Mouse (Mus musculus) lung, embryonic 14.5 days (tissue): ENCODE data around the gene Ifna2. TPM values are rescaled to one million over a fixed set of nuclear protein-coding genes. Genes with fewer than 3 reads are reported as not detected.

ENCODE experiments used
- ATAC-seq: fragments of 200-750 bp; cut with Nextera tagmentation; 2 replicates; pipeline ENCODE4 v1.8.0; 2017; ENCODE audit warnings: mild to moderate bottlenecking, moderate TSS enrichment, moderate library complexity; ENCODE audit not compliant: insufficient read depth
- DNase-seq: peaks from one replicate; pipeline ENCODE4 v3.0.0-alpha.2; 2015
- H3K27ac ChIP-seq: fragments of 300-500 bp; sonication (generic); 2 replicates; pipeline ENCODE4 v1.5.1; 2014; ENCODE audit warnings: low read depth, mild to moderate bottlenecking, moderate library complexity
- H3K27me3 ChIP-seq: fragments of 300-500 bp; sonication (generic); 2 replicates; pipeline ENCODE4 v1.6.1; 2014; ENCODE audit warnings: low read length, control low read depth; ENCODE audit not compliant: insufficient read depth
- H3K36me3 ChIP-seq: fragments of 300-500 bp; sonication (generic); 2 replicates; pipeline ENCODE4 v1.6.1; 2014; ENCODE audit warnings: control low read depth; ENCODE audit not compliant: insufficient read depth
- H3K4me1 ChIP-seq: fragments of 300-500 bp; sonication (generic); 2 replicates; pipeline ENCODE4 v1.6.1; 2014; ENCODE audit warnings: antibody characterized with exemption, control low read depth; ENCODE audit not compliant: insufficient read depth
- H3K4me2 ChIP-seq: fragments of 300-500 bp; sonication (generic); 2 replicates; pipeline ENCODE4 v1.6.1; 2014; ENCODE audit warnings: mild to moderate bottlenecking
- H3K4me3 ChIP-seq: fragments of 300-500 bp; sonication (generic); 2 replicates; pipeline ENCODE4 v1.5.1; 2014; ENCODE audit warnings: low read depth, low read length
- H3K9ac ChIP-seq: fragments of 300-500 bp; sonication (generic); 2 replicates; pipeline ENCODE4 v1.6.1; 2014
- H3K9me3 ChIP-seq: fragments of 300-500 bp; sonication (generic); 2 replicates; pipeline ENCODE4 v1.6.1; 2016; ENCODE audit warnings: low read depth, low read length, control low read depth
- CTCF ChIP-seq: IDR thresholded peaks from 2 replicates; pipeline ENCODE4 v1.5.1; 2016; ENCODE audit warnings: antibody characterized with exemption, low read depth
- WGBS: fragments of 180-500 bp; shearing (Covaris S2); extraction: QIAGEN DNeasy Blood & Tissue Kit; methylation state at CpG from one replicate; pipeline ENCODE4 v1.1.7; 2014; 5-methylcytosine and 5-hydroxymethylcytosine counted together
- polyA plus RNA-seq: library from polyadenylated mRNA; unstranded; fragments of >200 nt; fragmentation: Nextera tagmentation; extraction: Ambion mirVana; gene quantifications from 2 replicates; pipeline ENCODE4 v1.2.1, GENCODE M21; 2014

Ifna2 gene
- polyA plus RNA-seq, 1 experiment from 2014 or later: not detected

- H3K27ac ChIP-seq: no peak overlapping the region
- WGBS: 22% methylated on average over 3 of the region's 3 CpGs
- no peak overlapping the region for H3K9ac ChIP-seq
- no peak overlapping the region for H3K4me2 ChIP-seq
- H3K27me3 ChIP-seq: no peaks in the 10 kb centered on the region
- TF ChIP-seq CTCF: peak; percentile 99
- H3K4me1 ChIP-seq: no peaks in the 10 kb centered on the region
- DNase-seq (peak; percentile 90), ATAC-seq (peak; percentile 89)
- no peaks in the 10 kb centered on the region for H3K9me3 ChIP-seq
- H3K36me3 ChIP-seq: no peaks in the 10 kb centered on the region
- H3K4me3 ChIP-seq: no peak overlapping the region
Observed at GRCm38 (mm10) chr4:88696237-88696884, 12.6 kb upstream of the Ifna2 start.

DNA sequence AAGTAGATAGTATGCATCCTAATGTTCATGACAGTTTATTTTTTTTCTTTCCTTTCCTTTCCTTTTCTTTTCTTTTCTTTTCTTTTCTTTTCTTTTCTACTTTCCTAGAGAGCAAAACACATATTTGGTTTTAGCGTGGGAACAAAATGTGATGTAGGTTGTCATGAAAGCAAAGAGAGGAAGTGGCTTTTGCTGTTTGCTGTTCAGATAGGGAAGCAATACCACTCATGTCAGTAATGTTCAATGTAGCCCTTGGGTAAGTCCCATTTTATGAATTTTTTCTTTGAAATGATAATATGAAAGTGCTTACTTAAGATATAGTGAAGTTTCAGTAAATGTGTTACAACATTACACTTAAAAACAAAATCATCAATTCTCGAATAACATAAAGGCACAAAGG is 9.7 kb upstream of the Ifna2 start:
- WGBS: 73% methylated on average over 2 of the region's 2 CpGs
- no peak overlapping the region for H3K4me2 ChIP-seq
- DNase-seq: no peak
- no peaks in the 10 kb centered on the region for H3K9me3 ChIP-seq
- no peak for ATAC-seq
- TF ChIP-seq CTCF: no peak
- H3K4me3 ChIP-seq: no peak overlapping the region
- no peaks in the 10 kb centered on the region for H3K27me3 ChIP-seq
- H3K4me1 ChIP-seq: no peaks in the 10 kb centered on the region
- no peak overlapping the region for H3K9ac ChIP-seq
- H3K27ac ChIP-seq: no peak overlapping the region
- no peaks in the 10 kb centered on the region for H3K36me3 ChIP-seq

DNA sequence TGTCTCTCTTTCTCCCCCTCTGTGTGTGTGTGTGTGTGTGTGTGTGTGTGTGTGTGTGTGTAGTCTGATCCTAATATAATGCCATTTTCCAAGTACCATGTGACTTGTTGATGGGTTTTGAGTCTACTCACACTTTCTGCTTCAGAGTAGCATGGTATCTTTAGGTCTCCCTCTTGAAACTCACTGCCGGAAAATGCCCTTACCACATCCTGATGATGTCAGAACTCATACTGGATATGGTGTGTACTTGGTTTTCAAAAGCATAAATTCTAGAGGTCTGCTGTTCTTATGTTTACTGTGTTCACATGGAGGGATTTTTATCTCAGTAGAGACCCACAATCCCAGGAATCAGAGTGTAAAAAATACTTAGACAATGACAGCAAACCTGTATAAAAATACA is 8.8 kb upstream of the Ifna2 start:
- Histone ChIP-seq H3K27me3 (no peaks in the 10 kb centered on the region), H3K9me3 (no peaks in the 10 kb centered on the region), H3K4me2 (no peak overlapping the region), H3K9ac (no peak overlapping the region), H3K36me3 (no peaks in the 10 kb centered on the region), H3K4me1 (no peaks in the 10 kb centered on the region), H3K27ac (no peak overlapping the region), H3K4me3 (no peak overlapping the region)
- no peak for TF ChIP-seq CTCF
- WGBS: 68% methylated on average over 1 of the region's 1 CpGs
- DNase-seq: no peak
- ATAC-seq: no peak

DNA sequence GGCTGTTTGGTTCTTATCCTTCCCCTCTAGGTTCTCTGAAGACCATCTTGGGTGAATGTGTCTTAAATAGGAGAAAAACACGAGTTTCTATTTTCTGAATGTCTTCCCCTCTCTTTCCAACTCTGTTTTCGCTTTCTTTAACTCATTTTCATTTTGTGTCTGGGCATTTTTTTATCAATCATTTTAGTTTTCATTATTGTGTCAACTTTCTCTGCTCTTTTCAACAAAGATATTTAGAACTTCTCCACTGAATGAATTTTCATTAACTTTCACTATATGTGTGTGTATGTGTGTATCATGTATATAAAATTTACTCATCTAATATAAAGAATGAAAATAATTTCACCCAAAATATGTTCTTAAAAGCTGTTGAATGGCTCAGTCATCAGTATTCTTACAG is 7.5 kb upstream of the Ifna2 start, which contains the start of gene Ifnab:
Gene Ifnab, minus strand, starts transcription at position 101 of the 400 bp plus-strand sequence.
- H3K36me3 ChIP-seq: no peaks in the 10 kb centered on the region
- H3K27ac ChIP-seq: no peak within 1 kb of the TSS
- H3K27me3 ChIP-seq: no peaks in the 10 kb centered on the region
- no peak within 1 kb of the TSS for H3K4me2 ChIP-seq
- no peak for DNase-seq
- no peaks in the 10 kb centered on the region for H3K4me1 ChIP-seq
- no peak within 1 kb of the TSS for H3K4me3 ChIP-seq
- TF ChIP-seq CTCF: no peak
- no peaks in the 10 kb centered on the region for H3K9me3 ChIP-seq
- H3K9ac ChIP-seq: no peak within 1 kb of the TSS
- ATAC-seq: no peak
- 52% methylated on average over 2 of the region's 2 CpGs for WGBS

DNA sequence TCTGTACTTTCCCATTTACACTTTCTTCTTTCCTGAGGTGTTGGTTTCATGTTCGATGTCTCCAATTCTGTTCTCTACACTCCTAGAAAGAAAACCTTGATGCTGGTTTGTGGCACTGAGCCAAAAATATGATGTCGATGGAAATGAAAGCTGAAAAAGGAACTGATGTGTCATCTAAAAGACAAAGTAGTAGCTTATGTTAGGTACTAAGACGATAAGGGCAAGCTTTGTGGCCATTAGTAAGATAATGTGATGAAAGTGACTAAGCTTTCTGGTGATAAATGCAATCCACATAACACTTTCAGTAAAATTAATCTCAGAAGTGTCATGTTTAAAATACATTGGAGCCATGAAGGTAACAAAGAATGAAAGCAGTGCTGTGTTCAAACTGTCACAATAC is 2.4 kb downstream of the Ifna2 start:
- Histone ChIP-seq H3K27me3 (no peaks in the 10 kb centered on the region), H3K9me3 (no peaks in the 10 kb centered on the region), H3K27ac (no peak overlapping the region), H3K9ac (no peak overlapping the region), H3K4me2 (no peak overlapping the region), H3K4me1 (no peaks in the 10 kb centered on the region), H3K4me3 (no peak overlapping the region), H3K36me3 (no peaks in the 10 kb centered on the region)
- ATAC-seq: no peak
- TF ChIP-seq CTCF: no peak
- 30% methylated on average over 3 of the region's 3 CpGs for WGBS
- DNase-seq: no peak

GRCm38 (mm10) chr4:88680362-88680761 is 3.4 kb downstream of the Ifna2 start:
- Histone ChIP-seq H3K4me1 (no peaks in the 10 kb centered on the region), H3K27me3 (no peaks in the 10 kb centered on the region), H3K9ac (no peak overlapping the region), H3K27ac (no peak overlapping the region), H3K36me3 (no peaks in the 10 kb centered on the region), H3K4me3 (no peak overlapping the region), H3K4me2 (no peak overlapping the region), H3K9me3 (no peaks in the 10 kb centered on the region)
- peak; percentile 61 for TF ChIP-seq CTCF
- 42% methylated on average over 8 of the region's 8 CpGs for WGBS
- DNase-seq (peak; percentile 75), ATAC-seq (no peak)

DNA sequence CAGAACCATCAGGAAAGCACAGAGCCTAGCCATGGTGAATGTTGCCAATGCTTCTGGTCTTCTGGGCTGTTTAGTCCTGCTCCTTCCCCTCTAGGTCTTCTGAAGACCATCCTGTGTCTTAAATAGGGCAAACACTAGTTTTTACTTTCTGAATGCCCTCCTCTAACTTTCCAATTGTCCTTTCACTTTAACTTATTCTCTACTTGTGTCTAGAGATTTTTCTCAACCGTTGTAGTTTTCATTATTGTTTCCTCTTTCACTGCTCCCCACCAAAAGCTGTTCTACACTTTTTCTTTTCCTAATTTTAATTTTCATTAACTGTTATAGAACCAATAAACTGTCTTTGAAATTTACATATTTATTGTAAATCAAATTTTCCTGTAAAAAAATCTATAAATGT is 6.9 kb downstream of the Ifna2 start, which contains the start of gene Ifna16:
Gene Ifna16, minus strand, starts transcription at position 101 of the 400 bp plus-strand sequence.
- Histone ChIP-seq H3K4me1 (no peaks in the 10 kb centered on the region), H3K27ac (no peak within 1 kb of the TSS), H3K9ac (no peak within 1 kb of the TSS), H3K4me2 (no peak within 1 kb of the TSS), H3K9me3 (no peaks in the 10 kb centered on the region), H3K36me3 (no peaks in the 10 kb centered on the region), H3K27me3 (no peaks in the 10 kb centered on the region), H3K4me3 (no peak within 1 kb of the TSS)
- 81% methylated on average over 1 of the region's 1 CpGs for WGBS
- DNase-seq (no peak), ATAC-seq (no peak)
- no peak for TF ChIP-seq CTCF

- H3K4me1 ChIP-seq: no peaks in the 10 kb centered on the region
Observed at GRCm38 (mm10) chr4:88655461-88655860, 28.3 kb downstream of the Ifna2 start.

More at GRCm38 (mm10) chr4:88655461-88655860, 28.3 kb downstream of the Ifna2 start:
- no peak overlapping the region for H3K4me2 ChIP-seq
- 26% methylated on average over 1 of the region's 1 CpGs for WGBS
- no peak overlapping the region for H3K4me3 ChIP-seq
- ATAC-seq (no peak), DNase-seq (no peak)
- H3K36me3 ChIP-seq: no peaks in the 10 kb centered on the region
- H3K27me3 ChIP-seq: no peaks in the 10 kb centered on the region
- no peak overlapping the region for H3K27ac ChIP-seq
- H3K9ac ChIP-seq: no peak overlapping the region
- no peak for TF ChIP-seq CTCF
- H3K9me3 ChIP-seq: no peaks in the 10 kb centered on the region
